Comparison of ENCODE assay signal across 39 mouse cellular contexts in genomic region chr11:108322156-108322555, GRCm38 (mm10). TPM values are rescaled to one million over a fixed set of nuclear protein-coding genes. Genes with fewer than 3 reads are reported as not detected.
"Had no signal": no experiment of that assay in that cellular context is flagged by ENCODE, and none has a peak within 500 bp of the region (broad histone marks: within the 10 kb centered on the region; RNA-seq: fewer than 3 reads in every experiment).

No protein-coding gene starts in this region.

- H3K4me2 ChIP-seq: heart, embryonic 11.5 days; heart, embryonic 12.5 days; heart, embryonic 13.5 days; heart, embryonic 15.5 days; hindbrain, embryonic 12.5 days; hindbrain, embryonic 13.5 days; hindbrain, embryonic 14.5 days; hindbrain, embryonic 15.5 days; intestine, embryonic 15.5 days; kidney, embryonic 15.5 days had no signal

- H3K4me1 ChIP-seq: hindbrain, embryonic 10.5 days; hindbrain, embryonic 15.5 days had no signal

- H3K27ac ChIP-seq: heart, embryonic 10.5 days; heart, embryonic 13.5 days; heart, embryonic 15.5 days; hindbrain, embryonic 10.5 days; hindbrain, embryonic 12.5 days; hindbrain, embryonic 13.5 days; hindbrain, embryonic 14.5 days; hindbrain, embryonic 15.5 days; hindbrain, postnatal 0 days; intestine, embryonic 15.5 days; kidney, embryonic 15.5 days; kidney, postnatal 0 days; layer of hippocampus, adult 2 months had no signal

- H3K9ac ChIP-seq: heart, embryonic 12.5 days; heart, embryonic 13.5 days; heart, embryonic 15.5 days; hindbrain, embryonic 12.5 days; hindbrain, embryonic 13.5 days; hindbrain, embryonic 14.5 days; hindbrain, embryonic 15.5 days; intestine, embryonic 15.5 days; kidney, embryonic 15.5 days had no signal

- H3K4me3 ChIP-seq: heart, embryonic 10.5 days; heart, embryonic 12.5 days; heart, embryonic 13.5 days; heart, embryonic 15.5 days; hindbrain, embryonic 10.5 days; hindbrain, embryonic 12.5 days; hindbrain, embryonic 13.5 days; hindbrain, embryonic 15.5 days; intestine, embryonic 15.5 days; kidney, embryonic 15.5 days; layer of hippocampus, adult 2 months had no signal

- H3K27me3 ChIP-seq: heart, embryonic 12.5 days; heart, embryonic 13.5 days; heart, embryonic 15.5 days; hindbrain, embryonic 12.5 days; hindbrain, embryonic 13.5 days; hindbrain, embryonic 15.5 days; intestine, embryonic 15.5 days; kidney, embryonic 15.5 days had no signal

- DNase-seq: heart, postnatal 10 days; heart, postnatal 14 days; heart, postnatal 36 days; heart, postnatal 4 days; kidney, adult 11 months; kidney, adult 18-20 months; kidney, adult 2 months; kidney, adult 8-10 months; kidney, adult 9 months; kidney, postnatal 10 days; kidney, postnatal 14 days; kidney, postnatal 25 days; kidney, postnatal 36 days; kidney, postnatal 4 days; layer of hippocampus, adult 9-11 months; layer of hippocampus, postnatal 36 days had no signal

- ATAC-seq: hindbrain, embryonic 16.5 days; hindbrain, postnatal 0 days; inflammation-experienced regulatory T-cells, adult 6 months; intestine, embryonic 15.5 days; intestine, embryonic 16.5 days; intestine, postnatal 0 days had no signal

- H3K9me3 ChIP-seq: heart, embryonic 10.5 days; heart, embryonic 12.5 days; heart, embryonic 13.5 days; heart, embryonic 15.5 days; hindbrain, embryonic 10.5 days; hindbrain, embryonic 12.5 days; hindbrain, embryonic 13.5 days; hindbrain, embryonic 15.5 days; intestine, embryonic 15.5 days; kidney, embryonic 15.5 days had no signal

- H3K36me3 ChIP-seq: heart, embryonic 10.5 days; heart, embryonic 12.5 days; heart, embryonic 13.5 days; heart, embryonic 15.5 days; hindbrain, embryonic 10.5 days; hindbrain, embryonic 12.5 days; hindbrain, embryonic 13.5 days; hindbrain, embryonic 15.5 days; intestine, embryonic 15.5 days; kidney, embryonic 15.5 days had no signal

RNA-seq across cellular contexts. Expression of gene Apoh, which starts 21.0 kb away (rescaled TPM):
- total RNA-seq: heart, postnatal 14 days; heart, postnatal 36 days; hematopoietic stem cell, adult 5-6 weeks; hindbrain, postnatal 0 days had no signal
- polyA plus RNA-seq: heart, embryonic 14.5 days; hindbrain, embryonic 10.5 days; inflammation-experienced regulatory T-cells, adult 6 months; intestine, embryonic 14.5 days; kidney, adult 2 months; kidney, embryonic 14.5 days had no signal
